Mouse (Mus musculus) gastrocnemius, adult 8-10 months (tissue): ENCODE measurements at regions not wholly inside any gene's neighbourhood (a gene's known extent, or its start where the extent isn't known, plus 50 kb on each side); places are given as distances from the start of the nearest gene placed in this dataset.

Experiments
- DNase-seq, 2 experiments: peaks; one replicate each; pipeline ENCODE4 v3.0.0; 2022; ENCODE audit warnings: low spot score in 2 of 2

DNA sequence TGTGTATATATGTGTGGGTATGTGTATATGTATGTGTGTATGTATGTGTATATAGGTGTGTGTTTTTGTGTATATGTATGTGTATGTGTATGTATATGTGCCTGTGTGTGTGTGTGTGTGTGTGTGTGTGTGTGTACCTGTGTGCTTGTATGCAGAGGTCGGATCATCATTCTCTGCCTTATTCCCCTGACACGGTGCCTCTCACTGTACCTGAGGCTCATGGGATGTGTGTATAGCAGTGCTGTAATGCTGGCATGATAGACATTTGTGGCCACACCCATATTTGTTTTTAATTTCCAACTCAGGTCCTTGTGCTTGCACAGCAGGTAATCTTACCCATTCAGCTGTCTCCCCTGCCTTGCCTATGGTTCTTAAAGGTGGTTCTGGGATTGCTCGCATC is 402.1 kb upstream of the Tmpo start:
- no peak for DNase-seq

DNA sequence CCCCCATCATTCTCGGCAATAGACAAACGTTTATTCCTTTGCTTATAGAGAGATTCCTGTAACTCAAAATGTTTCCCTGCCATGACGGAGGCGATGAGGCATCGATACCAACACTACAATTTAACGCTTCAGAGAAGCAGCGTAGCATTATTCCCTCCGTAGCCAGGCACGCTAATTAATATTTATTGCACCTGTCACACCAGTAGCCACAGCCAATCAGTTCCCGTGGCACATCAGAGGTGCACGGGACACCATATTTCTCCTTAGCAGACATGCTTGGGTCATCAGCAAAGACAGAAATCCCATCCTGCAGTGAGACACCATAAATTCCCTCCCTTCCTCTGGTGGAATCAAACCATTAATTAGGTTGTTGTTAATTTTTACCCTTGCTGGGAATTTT is 399.8 kb upstream of the Tmpo start:
- DNase-seq, result no peak

DNA sequence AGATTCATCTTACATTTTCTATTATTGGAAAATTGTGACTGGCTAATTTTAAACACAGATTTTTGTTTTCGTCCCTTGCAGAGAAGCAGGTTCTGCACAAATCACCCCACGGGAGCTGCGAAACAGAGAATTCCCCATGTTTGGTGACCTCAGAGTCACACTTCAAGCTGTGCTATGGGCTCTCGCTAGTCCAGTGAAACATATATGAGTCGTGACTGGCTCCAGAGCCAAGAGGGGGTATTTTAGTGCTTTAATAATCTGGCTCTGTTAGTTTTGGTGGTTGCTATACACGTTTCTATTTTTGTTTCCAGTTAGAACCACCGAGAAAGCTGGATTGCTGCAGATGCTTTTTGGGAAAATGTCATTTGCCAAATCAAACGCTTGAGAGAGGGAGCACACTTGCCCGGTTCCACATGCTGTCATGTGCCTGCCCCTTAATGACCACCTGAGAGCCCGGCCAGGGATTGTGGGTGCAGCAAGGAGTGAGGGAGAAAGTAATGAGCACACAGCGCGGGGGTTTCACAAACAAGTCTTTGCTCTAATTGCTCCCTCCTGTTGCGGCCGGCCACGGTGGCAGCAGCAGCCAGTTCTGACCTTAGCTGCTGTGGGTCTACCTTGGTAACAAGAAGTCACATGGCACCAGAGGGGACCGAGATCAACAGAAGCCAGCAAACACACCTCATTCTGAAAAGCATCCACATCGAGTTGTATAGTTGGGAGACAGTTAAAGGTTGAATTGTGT is 394.4 kb upstream of the Tmpo start:
- DNase-seq, result no peak

DNA sequence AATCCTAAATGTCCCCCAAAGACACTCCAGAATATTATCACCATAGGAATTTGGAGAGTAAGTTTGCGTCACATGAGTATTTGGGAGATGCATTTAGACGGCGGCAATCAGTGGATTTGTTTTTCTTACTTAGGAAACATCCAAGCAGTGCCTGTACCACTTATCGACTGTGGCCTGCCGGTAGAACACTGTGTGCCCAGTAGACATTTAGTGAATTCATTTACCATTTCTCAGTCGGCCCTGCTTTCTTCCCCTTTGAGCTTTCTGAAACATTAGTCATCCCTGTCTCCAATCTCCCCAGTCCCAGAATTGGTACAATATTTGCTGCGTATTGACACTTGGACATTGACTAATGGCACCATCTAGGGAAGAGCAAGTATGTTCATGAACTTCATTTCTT is 391.7 kb upstream of the Tmpo start:
- DNase-seq, result no peak

DNA sequence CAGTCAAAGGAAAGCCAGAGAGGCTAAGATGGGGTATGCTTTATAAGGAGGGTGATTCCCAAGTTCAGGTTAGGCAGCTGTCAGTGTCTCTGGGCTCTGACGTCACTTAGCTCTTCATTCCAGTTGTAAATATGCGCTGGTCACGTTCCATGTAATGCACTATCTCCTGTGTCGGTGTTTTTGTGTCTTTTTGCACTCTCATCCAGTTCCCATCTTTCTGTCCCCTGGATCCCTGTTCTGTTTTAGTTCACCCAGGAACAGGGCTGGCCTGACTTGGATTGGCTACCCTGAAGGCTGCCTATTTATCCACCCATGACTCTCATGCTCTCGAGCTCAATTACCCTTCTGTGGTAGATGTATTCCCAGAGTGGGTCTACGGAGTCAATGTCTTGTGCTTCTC is 387.9 kb upstream of the Tmpo start:
- DNase-seq, result no peak

DNA sequence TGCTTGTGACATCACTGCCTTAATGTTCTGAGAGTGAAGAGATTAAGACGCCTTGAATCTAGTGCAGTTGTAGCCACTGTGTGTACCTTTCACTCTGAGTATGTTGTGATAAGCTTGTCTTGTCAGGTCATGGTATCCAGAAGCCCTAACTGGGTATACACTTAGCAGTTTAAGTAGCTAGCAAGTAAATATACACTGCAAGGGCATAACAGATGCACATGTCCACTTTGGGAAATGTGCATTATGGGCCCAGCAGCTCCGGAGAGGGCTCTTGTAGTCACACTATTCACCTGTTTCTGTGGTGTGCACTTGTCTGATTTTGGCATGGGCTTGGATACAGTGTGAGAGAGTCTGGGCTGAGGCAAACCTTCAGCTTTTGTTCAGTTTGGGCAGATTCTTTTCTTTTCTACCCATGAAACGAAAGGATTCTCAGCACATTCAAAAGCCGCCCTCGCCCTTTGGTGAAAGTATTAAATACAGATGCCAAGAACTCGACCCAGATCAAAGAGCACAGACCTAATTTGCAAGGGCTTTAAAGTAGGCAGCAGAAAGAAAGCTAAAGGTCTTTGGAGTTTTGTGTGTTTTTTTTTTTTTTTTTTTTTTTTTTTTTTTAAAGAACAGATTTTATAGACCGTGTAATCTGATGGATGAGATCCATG is 385.1 kb upstream of the Tmpo start:
- DNase-seq, result no peak

DNA sequence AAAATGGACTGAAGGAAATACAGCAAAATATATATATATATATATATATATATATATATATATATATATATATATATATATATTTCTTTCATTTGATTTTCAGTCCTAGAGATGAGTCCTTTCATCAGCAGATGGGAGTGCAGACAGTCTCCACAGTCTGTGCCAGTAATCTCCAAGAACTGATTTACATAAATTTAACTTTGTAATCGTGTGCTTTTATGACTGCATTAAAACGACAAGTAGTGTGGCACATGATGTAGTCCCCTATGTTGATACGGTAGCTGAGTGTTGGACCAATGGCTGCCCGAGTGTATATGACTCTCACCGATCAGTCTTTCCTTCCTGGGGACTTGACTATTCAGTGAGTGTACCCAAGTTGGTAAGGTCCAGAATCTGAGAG is 378.2 kb upstream of the Tmpo start:
- no peak for DNase-seq

DNA sequence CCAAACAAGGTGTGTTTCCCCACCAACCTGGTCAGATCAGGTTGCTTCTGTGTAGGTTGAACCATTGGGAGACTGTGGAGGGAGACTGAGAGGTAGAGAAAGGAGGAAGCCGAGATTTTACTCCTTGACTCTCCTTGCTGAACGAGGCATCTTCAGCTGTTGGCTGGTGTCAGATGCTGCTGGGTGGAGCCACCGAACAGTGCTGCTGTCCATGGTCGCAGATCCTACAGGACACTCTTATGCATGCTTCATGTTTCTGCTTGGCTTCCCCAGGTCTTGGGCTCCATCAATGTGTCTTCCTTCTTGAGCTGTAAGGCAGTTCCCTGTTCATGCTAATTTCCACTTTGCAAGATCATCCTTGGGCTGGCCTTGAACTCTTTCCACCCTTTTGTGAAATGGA is 367.0 kb upstream of the Tmpo start:
- DNase-seq, result no peak

DNA sequence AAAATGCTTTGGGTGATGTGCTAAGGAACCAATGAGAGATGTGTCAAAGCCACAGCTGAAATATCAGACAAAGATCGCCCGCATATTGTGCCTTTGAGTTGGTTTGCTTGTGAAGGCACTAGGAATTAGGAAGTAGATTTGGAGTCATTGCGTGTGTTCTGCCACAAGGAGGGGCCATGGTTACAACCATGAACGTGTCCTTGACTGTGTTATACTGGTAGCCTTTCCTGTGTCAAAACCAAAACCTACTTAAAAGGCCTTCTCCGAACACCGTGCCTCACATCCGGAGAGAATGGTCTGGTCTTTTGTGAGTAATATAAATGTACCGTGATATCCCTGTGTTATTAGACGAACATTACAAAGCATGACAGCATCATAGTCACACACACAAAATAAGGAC is 365.0 kb upstream of the Tmpo start:
- no peak for DNase-seq

DNA sequence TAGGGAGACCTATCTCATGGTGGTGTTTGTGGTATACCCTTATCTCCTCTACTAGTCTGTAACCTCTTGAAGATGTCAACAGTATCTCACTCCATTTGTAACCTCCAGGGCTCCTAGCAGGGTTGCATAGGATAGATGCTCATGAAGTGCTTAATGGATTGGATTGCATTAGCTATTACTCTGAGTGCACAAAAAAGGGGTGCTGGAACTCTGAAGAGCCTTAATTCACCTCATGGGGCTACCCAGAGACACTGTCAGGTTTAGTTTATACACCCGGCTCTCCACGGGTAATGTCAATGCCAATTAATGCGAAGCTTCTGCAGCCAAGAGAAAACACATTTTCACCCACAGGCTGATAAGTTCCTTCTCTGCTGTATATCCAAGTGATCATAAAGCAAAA is 364.3 kb upstream of the Tmpo start:
- no peak for DNase-seq

DNA sequence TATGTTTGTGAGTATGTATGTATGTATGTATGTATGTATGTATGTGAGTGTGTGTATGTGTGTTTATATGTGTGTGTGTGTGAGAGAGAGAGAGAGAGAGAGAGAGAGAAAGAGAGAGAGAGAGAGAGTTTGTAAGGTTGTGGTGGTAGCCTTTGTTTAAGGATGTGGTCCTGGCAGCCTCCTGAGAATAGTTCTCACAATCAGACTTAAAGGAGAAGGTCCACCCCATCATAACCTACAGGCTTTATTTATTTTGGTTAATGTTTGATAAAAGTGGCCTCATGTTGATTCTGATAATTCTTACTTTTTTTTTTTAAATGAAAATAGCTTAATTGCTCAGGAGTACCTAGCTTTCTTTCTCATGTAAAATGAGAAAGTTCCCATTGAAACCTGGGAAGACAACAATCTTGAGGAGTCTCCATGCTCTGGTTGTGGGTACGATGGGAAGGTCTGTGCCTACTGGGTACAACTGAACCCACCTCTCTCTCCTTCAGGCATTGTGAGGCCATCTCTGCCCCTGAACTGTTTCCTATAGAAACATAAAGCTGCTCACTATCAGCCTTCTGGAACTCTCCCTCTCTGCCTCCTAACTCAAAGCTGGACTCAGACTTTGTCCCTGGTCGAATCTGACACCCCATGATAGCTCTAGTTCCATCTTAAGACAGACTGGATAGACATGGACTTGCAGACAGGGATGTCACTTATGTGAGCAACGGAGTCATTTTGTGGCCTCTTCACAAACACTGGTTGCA is 362.2 kb upstream of the Tmpo start:
- DNase-seq, result no peak

DNA sequence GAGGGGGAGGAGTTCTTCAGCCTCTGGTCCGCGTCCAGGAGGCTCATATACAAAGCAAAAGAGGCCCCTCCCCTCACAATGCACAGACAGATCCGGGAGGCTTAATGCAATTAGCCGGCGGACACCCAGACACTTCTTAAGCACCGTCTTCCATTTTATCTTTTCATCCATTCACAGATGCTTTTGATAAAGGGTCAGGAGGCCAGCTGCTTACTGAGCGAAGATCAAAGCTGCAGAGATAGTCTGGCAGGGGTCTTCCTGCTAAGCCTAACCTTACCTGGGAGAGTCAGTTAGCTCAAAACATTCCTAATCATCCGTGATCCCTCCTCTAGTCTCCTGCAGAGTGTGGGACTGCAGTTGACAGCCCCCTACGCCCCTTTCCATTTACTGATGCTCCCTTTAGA is 361.1 kb upstream of the Tmpo start:
- no peak for DNase-seq

DNA sequence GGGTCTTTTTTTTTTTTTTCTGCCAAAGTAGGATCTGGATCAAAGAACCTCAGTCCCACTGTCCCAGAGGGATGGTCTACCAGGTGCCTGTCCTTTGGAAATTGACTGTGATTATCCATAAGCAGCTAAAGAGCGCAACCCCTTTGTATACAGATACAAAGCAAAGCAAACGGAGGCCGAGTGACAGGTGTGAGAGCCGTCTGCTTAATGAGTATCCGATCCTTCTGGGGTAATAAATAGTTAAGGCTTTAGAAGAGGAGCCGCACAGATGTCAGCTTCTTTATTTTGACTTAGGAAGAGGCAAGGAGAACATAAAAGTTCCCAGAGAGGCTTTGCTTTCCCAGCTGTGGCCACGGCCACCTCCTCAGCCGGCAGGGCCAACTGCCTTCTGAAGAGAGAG is 356.1 kb upstream of the Tmpo start:
- no peak for DNase-seq

DNA sequence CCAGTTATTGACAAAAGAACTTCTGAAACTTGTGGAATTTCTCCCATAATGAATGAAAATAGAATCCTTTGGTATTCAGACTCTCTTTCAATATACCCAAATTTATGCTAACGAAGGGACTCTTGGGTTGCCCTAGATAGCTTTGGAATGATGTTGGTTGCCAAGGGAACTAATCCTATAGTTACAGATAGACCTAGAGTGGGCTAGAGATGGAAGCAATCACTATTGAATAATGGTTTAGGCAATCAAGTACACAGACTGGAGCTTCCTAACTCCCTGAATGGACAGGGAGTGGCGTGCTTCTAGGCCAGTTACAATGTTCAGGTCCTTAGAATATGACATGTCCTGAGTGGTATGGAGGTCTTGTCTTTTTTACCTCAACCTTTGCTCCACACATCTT is 354.3 kb upstream of the Tmpo start:
- DNase-seq, result no peak

DNA sequence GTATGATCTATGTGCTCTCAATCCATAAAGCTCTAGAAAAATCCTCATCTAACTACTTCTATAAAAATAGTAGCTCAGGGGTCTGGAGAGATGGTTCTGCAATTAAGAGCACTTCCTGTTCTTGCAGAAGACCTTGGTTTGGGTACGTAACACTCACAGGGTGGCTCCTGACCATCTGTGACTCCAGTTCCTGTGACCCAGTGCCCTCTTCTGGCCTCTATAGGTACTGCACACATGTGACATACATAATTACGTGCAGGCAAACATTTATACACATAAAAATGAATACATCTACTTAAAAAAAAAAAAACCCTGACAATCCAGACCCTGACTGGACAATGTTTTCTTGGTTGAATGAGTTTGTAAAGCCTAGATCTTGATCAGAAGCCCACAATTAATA is 347.2 kb upstream of the Tmpo start:
- DNase-seq, result no peak

DNA sequence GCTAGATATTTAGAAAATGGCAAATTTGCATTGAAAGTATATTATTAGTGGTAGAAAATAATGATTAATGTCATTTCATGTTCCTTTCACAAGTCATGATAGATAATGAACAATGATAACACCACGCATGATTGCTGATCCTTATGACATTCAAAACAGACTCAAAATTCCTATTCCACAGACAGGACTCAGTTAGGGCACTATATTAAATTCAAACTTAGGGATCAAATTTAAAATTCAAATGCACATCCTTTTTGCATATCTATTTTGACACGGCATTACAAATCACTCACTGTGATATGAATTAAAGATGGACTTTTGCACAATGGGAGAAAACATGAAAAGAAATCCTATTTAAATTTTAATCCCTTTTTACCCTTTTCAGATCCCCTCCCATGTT is 340.1 kb upstream of the Tmpo start:
- DNase-seq, result no peak

DNA sequence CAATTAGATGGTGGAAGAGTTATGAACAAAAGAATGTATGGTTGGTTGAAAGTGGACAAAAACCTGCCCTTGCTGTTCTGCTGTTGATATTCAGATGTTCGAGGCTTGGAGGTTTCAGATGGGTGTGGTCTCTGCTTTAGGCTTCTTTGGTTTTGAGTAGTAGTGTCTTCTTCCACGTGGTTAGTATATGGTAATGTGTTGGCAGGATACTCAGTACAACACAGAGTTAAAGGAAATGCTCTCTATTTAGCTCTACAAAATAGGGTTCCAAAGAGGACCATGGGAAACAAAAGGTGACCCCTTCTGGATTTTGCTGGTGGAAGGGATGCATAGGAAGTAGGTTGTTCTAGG is 333.9 kb upstream of the Tmpo start:
- no peak for DNase-seq

DNA sequence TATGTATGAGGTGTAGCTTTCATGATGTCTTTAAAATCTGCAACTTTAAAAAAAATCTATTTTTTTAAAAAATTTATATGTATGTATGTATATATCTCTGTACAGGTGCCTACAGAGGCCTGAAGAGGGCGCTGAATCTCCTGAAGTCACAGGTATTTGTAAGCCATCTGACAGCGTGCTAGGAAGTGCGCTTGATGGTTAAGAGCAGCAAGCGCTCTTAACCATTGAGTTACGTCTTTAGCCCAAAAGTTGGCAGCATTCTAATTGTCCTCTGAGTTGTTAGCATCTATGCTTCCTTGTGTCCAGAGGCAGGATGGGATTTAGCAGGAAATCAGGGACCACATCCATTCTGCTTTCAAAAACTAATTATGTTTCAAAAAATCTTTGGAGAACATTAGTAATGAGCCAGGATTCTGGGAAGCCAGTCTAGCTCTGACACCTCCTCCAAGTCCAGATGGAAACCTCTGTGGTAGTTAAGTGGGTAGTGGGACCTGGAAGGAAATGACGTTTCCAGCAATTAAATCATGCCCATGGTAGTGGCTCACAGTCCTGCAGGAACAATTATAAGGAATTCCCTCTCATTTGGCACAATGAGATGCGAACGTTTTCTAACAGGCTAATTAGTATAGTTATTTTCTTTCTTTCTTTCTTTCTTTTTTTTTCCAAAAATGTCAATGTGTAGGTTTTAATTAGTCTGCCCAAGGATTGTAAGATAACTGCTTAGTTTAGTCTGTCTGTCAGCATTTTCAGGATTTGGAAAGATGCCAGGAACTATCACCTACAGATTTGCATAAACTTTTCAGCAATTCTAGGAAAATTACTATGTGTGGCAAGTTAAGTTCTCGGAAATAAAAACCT is 333.3 kb upstream of the Tmpo start:
- DNase-seq, result no peak

DNA sequence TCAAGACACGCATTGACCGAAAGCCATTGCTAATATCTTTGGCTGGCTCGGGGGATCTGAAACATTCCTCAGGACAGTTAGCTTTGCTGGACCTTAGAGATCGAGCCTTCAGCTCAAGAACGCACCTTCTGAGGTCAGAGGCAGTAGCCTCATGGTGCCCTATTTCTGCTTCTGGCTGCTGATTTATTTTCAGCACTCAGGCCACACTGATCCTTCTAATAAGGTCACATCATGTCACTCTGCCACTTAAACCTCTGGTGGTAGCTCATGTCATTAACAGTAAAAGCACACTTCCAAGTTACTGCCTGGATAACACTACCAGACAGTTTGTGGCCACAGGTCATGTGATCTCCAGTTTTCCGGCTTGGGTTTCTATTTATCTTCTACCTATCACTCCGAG is 325.9 kb upstream of the Tmpo start:
- no peak for DNase-seq

DNA sequence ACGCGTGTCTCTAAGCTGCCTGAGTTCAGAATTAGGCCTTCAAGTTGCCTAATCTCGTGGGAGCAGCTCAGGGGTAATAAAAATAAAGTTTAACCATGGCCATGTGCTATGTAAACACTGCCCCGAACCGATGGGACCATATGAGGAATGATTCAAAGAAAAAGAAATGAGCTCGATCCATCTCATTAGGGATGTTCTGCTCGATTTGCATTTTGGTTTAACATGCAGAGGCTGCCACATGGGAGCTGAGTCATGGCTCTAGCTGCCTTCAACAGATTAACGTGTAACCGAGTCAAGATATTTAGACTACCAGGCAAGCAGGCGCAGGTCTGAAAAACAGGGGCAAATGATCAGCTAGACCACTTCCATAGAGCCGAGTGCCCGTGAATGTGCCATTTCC is 323.8 kb upstream of the Tmpo start:
- no peak for DNase-seq

DNA sequence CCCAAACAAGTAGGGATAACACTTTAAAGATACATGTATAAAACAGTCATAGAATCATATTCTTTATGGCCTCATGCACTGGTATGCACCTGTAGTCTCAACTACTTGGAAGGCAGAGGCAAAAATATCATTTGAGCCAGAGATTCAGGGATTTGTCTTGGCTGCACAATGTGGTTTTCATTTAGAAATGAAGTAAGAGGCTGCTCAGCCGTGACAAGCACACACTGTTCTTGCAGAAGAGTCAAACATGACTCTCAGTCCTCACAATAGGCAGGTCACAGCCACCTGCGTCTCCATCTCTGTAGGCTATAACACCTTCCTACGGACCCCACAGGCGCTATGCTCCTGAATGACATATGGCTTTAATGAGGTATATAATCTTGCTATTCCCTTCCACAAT is 317.4 kb upstream of the Tmpo start:
- no peak for DNase-seq

DNA sequence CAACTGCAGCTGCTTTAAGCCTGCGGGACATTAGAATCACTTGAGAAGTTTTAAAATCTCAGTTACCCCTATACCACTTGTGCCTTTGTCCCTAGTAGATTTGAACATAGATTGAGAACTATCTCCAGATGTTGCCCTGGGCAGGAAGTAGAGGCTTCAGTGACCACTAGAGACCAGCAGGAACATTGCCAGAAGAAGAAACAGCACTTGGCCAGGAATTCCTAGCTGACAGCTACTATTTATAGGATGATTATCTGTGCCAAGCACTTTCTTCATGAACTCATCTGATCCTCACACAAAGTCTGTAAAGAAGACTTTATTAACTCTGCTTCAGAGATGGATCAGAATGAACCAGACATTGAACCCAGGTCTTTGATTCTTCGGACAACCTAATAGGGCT is 283.6 kb upstream of the Tmpo start:
- no peak for DNase-seq
